Mouse (Mus musculus) heart, embryonic 15.5 days (tissue): ENCODE results near the gene Atrn. TPM values are rescaled to one million over a fixed set of nuclear protein-coding genes. Genes with fewer than 3 reads are reported as not detected.

Experiments
- ATAC-seq: fragments of 200-750 bp; cut with Nextera tagmentation; replicated peaks from 2 replicates; pipeline ENCODE4 v1.8.0; 2017; ENCODE audit warnings: low read depth, moderate TSS enrichment; ENCODE audit not compliant: insufficient number of reproducible peaks, insufficient read depth, low FRiP score
- H3K27ac ChIP-seq: fragments of 300-500 bp; sonication (generic); 2 replicates; pipeline ENCODE4 v1.5.1; 2015; ENCODE audit warnings: mild to moderate bottlenecking, inconsistent platforms
- H3K27me3 ChIP-seq: fragments of 300-500 bp; sonication (generic); 2 replicates; pipeline ENCODE4 v1.6.1; 2015; ENCODE audit warnings: inconsistent platforms
- H3K36me3 ChIP-seq: fragments of 300-500 bp; sonication (generic); 2 replicates; pipeline ENCODE4 v1.6.1; 2015; ENCODE audit warnings: mild to moderate bottlenecking, inconsistent platforms
- H3K4me1 ChIP-seq: fragments of 300-500 bp; sonication (generic); replicated peaks from 2 replicates; pipeline ENCODE4 v1.6.1; 2015; ENCODE audit warnings: inconsistent platforms
- H3K4me2 ChIP-seq: fragments of 300-500 bp; sonication (generic); 2 replicates; pipeline ENCODE4 v1.6.1; 2015; ENCODE audit warnings: inconsistent platforms, mild to moderate bottlenecking, moderate library complexity
- H3K4me3 ChIP-seq: fragments of 300-500 bp; sonication (generic); 2 replicates; pipeline ENCODE4 v1.5.1; 2015; ENCODE audit warnings: mild to moderate bottlenecking, inconsistent platforms
- H3K9ac ChIP-seq: fragments of 300-500 bp; sonication (generic); 2 replicates; pipeline ENCODE4 v1.6.1; 2015; ENCODE audit warnings: mild to moderate bottlenecking, inconsistent platforms
- H3K9me3 ChIP-seq: fragments of 300-500 bp; sonication (generic); replicated peaks from 2 replicates; pipeline ENCODE4 v1.6.1; 2016; ENCODE audit warnings: inconsistent platforms
- WGBS: fragments of 180-500 bp; shearing (Covaris S2); methylation state at CpG from one replicate; pipeline ENCODE4 v1.1.7; 2015; ENCODE audit warnings: mixed read lengths; 5-methylcytosine and 5-hydroxymethylcytosine counted together
- polyA plus RNA-seq: library from polyadenylated mRNA; unstranded; fragments of >200 nt; fragmentation: Nextera tagmentation; extraction: Ambion mirVana; gene quantifications from 2 replicates; pipeline ENCODE4 v1.2.1, GENCODE M21; 2015

Atrn gene
- polyA plus RNA-seq, 1 experiment from 2014 or later: 4.0 TPM

GRCm38 (mm10) chr2:130914873-130915272 is 8.6 kb downstream of the Atrn start:
- no peaks in the 10 kb centered on the region for H3K36me3 ChIP-seq
- no peaks in the 10 kb centered on the region for H3K27me3 ChIP-seq
- H3K9me3 ChIP-seq: no peaks in the 10 kb centered on the region
- no peak overlapping the region for H3K4me2 ChIP-seq
- H3K27ac ChIP-seq: no peak overlapping the region
- WGBS: 73% methylated on average over 1 of the region's 1 CpGs
- ATAC-seq: no peak
- H3K4me3 ChIP-seq: no peak overlapping the region
- H3K9ac ChIP-seq: no peak overlapping the region
- H3K4me1 ChIP-seq: peaks cover 10% of the 10 kb centered on the region

- Histone ChIP-seq H3K4me3 (no peak overlapping the region), H3K27ac (no peak overlapping the region), H3K9ac (no peak overlapping the region), H3K27me3 (no peaks in the 10 kb centered on the region), H3K4me1 (peaks cover 10% of the 10 kb centered on the region), H3K36me3 (no peaks in the 10 kb centered on the region), H3K9me3 (no peaks in the 10 kb centered on the region), H3K4me2 (no peak overlapping the region)
- ATAC-seq: no peak
- 47% methylated on average over 3 of the region's 3 CpGs for whole genome bisulfite sequencing
These were observed 10.3 kb downstream of the Atrn start for GRCm38 (mm10) chr2:130916521-130917147.

GRCm38 (mm10) chr2:130917686-130918085 is 11.4 kb downstream of the Atrn start:
- no peaks in the 10 kb centered on the region for H3K27me3 ChIP-seq
- H3K27ac ChIP-seq: no peak overlapping the region
- no peak overlapping the region for H3K9ac ChIP-seq
- no peak for ATAC-seq
- H3K4me2 ChIP-seq: no peak overlapping the region
- H3K4me3 ChIP-seq: no peak overlapping the region
- no peaks in the 10 kb centered on the region for H3K36me3 ChIP-seq
- WGBS: 96% methylated on average over 1 of the region's 1 CpGs
- no peaks in the 10 kb centered on the region for H3K9me3 ChIP-seq
- peaks cover 10% of the 10 kb centered on the region for H3K4me1 ChIP-seq

GRCm38 (mm10) chr2:130919062-130919593 is 12.8 kb downstream of the Atrn start:
- no peak overlapping the region for H3K4me3 ChIP-seq
- H3K9me3 ChIP-seq: no peaks in the 10 kb centered on the region
- H3K4me2 ChIP-seq: no peak overlapping the region
- no peak overlapping the region for H3K9ac ChIP-seq
- 74% methylated on average over 5 of the region's 5 CpGs for WGBS
- H3K27ac ChIP-seq: no peak overlapping the region
- H3K4me1 ChIP-seq: peaks cover 7% of the 10 kb centered on the region
- no peaks in the 10 kb centered on the region for H3K36me3 ChIP-seq
- no peak for ATAC-seq
- no peaks in the 10 kb centered on the region for H3K27me3 ChIP-seq

GRCm38 (mm10) chr2:130924950-130925349 is 18.7 kb downstream of the Atrn start:
- ATAC-seq: no peak
- H3K27ac ChIP-seq: no peak overlapping the region
- no peaks in the 10 kb centered on the region for H3K4me1 ChIP-seq
- no peak overlapping the region for H3K9ac ChIP-seq
- no peaks in the 10 kb centered on the region for H3K27me3 ChIP-seq
- H3K9me3 ChIP-seq: no peaks in the 10 kb centered on the region
- no peaks in the 10 kb centered on the region for H3K36me3 ChIP-seq
- WGBS: 74% methylated on average over 2 of the region's 2 CpGs
- no peak overlapping the region for H3K4me3 ChIP-seq
- H3K4me2 ChIP-seq: no peak overlapping the region

DNA sequence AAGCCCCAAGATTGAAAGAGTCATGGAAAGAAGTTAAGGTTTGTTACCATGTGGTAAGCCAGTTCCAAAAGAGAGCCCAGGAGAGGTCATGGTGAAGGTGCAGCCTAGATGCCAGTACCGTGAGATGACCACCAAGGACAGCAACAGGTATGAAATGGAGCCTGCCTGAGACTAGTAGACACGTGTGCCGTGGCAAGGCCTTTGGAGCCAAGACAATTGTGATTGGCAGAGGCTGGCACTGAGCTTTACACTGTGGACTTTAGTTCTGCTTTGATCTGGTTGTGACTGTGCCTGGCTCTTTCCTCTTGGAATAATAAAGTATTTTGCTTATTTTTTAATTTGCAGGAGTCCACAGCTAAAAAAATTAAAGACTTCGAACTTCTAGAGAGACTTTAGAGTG is 21.7 kb downstream of the Atrn start:
- no peaks in the 10 kb centered on the region for H3K9me3 ChIP-seq
- no peak for ATAC-seq
- no peaks in the 10 kb centered on the region for H3K27me3 ChIP-seq
- H3K4me1 ChIP-seq: no peaks in the 10 kb centered on the region
- H3K9ac ChIP-seq: no peak overlapping the region
- no peaks in the 10 kb centered on the region for H3K36me3 ChIP-seq
- no peak overlapping the region for H3K27ac ChIP-seq
- no peak overlapping the region for H3K4me2 ChIP-seq
- no peak overlapping the region for H3K4me3 ChIP-seq
- 91% methylated on average over 4 of the region's 4 CpGs for WGBS

GRCm38 (mm10) chr2:130928530-130928929 is 22.2 kb downstream of the Atrn start:
- no peak for ATAC-seq
- H3K9me3 ChIP-seq: no peaks in the 10 kb centered on the region

GRCm38 (mm10) chr2:130929994-130930393 is 23.7 kb downstream of the Atrn start:
- Histone ChIP-seq H3K36me3 (no peaks in the 10 kb centered on the region), H3K27me3 (no peaks in the 10 kb centered on the region), H3K4me1 (no peaks in the 10 kb centered on the region), H3K9ac (no peak overlapping the region), H3K4me3 (no peak overlapping the region), H3K4me2 (no peak overlapping the region), H3K9me3 (no peaks in the 10 kb centered on the region), H3K27ac (no peak overlapping the region)
- ATAC-seq: no peak
- 75% methylated on average over 5 of the region's 5 CpGs for WGBS

More at GRCm38 (mm10) chr2:130928530-130928929, 22.2 kb downstream of the Atrn start:
- H3K4me1 ChIP-seq: no peaks in the 10 kb centered on the region
- H3K27me3 ChIP-seq: no peaks in the 10 kb centered on the region
- no peak overlapping the region for H3K4me2 ChIP-seq
- no peaks in the 10 kb centered on the region for H3K36me3 ChIP-seq
- no peak overlapping the region for H3K4me3 ChIP-seq
- no peak overlapping the region for H3K27ac ChIP-seq
- H3K9ac ChIP-seq: no peak overlapping the region

DNA sequence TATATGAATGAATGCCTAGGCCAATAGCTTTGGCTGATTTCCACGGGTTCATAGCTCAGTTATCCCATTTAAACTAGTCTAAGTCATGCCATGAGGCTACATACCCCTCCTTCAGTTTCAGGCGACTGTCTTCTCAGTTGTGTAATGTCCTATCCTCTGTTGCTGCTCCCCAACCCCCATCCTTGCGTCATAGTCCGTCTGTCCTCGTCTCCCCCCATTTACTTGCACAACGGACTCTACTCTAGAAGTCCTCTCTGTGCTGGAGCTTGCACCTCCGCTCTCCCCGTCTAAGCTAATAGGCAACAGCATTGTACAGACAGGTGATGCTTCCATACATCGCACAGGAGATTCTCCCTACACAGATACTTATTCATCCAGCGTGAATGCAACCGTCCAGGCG is 26.6 kb downstream of the Atrn start:
- Histone ChIP-seq H3K4me2 (no peak overlapping the region), H3K4me3 (no peak overlapping the region), H3K27me3 (no peaks in the 10 kb centered on the region), H3K27ac (no peak overlapping the region), H3K36me3 (no peaks in the 10 kb centered on the region), H3K9me3 (no peaks in the 10 kb centered on the region), H3K9ac (no peak overlapping the region), H3K4me1 (no peaks in the 10 kb centered on the region)
- no peak for ATAC-seq
- WGBS: 84% methylated on average over 12 of the region's 12 CpGs

- Histone ChIP-seq H3K9me3 (no peaks in the 10 kb centered on the region), H3K4me2 (no peak overlapping the region), H3K27ac (no peak overlapping the region), H3K27me3 (no peaks in the 10 kb centered on the region), H3K4me3 (no peak overlapping the region), H3K36me3 (no peaks in the 10 kb centered on the region), H3K4me1 (no peaks in the 10 kb centered on the region), H3K9ac (no peak overlapping the region)
- WGBS: 70% methylated on average over 2 of the region's 2 CpGs
- no peak for ATAC-seq
These were observed 43.5 kb downstream of the Atrn start for GRCm38 (mm10) chr2:130949781-130950180.

GRCm38 (mm10) chr2:130950548-130950947 is 44.3 kb downstream of the Atrn start:
- WGBS: 0% methylated on average over 1 of the region's 1 CpGs
- H3K9ac ChIP-seq: no peak overlapping the region
- H3K4me3 ChIP-seq: no peak overlapping the region
- H3K9me3 ChIP-seq: no peaks in the 10 kb centered on the region
- no peak overlapping the region for H3K27ac ChIP-seq
- H3K36me3 ChIP-seq: no peaks in the 10 kb centered on the region
- H3K4me2 ChIP-seq: no peak overlapping the region
- no peaks in the 10 kb centered on the region for H3K4me1 ChIP-seq
- ATAC-seq: no peak
- no peaks in the 10 kb centered on the region for H3K27me3 ChIP-seq

GRCm38 (mm10) chr2:130958906-130959305 is 52.6 kb downstream of the Atrn start:
- H3K9ac ChIP-seq: no peak overlapping the region
- H3K36me3 ChIP-seq: peaks cover 15% of the 10 kb centered on the region; the same call in 1 of the 2 replicates
- no peak overlapping the region for H3K27ac ChIP-seq
- no peak for ATAC-seq
- H3K4me2 ChIP-seq: no peak overlapping the region
- no peak overlapping the region for H3K4me3 ChIP-seq
- WGBS: 78% methylated on average over 2 of the region's 2 CpGs
- no peaks in the 10 kb centered on the region for H3K4me1 ChIP-seq
- no peaks in the 10 kb centered on the region for H3K9me3 ChIP-seq
- H3K27me3 ChIP-seq: no peaks in the 10 kb centered on the region
